Mouse (Mus musculus): ENCODE measurements around the gene Rabepk. TPM values are rescaled to one million over a fixed set of nuclear protein-coding genes. Genes with fewer than 3 reads are reported as not detected.

The Rabepk gene
- polyA plus RNA-seq, 1 experiment from 2014 or later: 43.5 TPM

DNA sequence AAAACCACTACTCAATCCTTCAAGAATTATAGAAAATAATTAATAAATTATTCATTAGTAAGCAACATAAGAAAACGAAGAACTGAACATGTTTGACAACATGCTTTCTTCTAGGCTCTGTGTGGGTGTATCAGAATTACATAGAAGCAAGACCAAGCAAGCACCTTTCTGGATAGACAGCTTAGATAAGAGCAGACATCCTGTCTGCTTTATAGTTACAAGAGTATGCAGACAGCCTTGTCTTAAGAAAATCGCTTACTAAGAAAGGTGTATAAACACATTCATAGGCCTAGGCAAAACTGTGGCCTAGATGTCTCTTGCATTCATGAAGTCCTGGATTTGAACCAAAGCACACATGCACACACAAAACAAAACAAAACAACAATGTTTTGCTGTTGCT, 54.0 kb downstream of the Rabepk start:
- 75% methylated on average over 2 of the region's 2 CpGs for WGBS
- Histone ChIP-seq H3K4me3 (ENCODE audit: low read depth, low read length) (no peak overlapping the region), H3K4me1 (replicated peaks; ENCODE audit: control insufficient read depth, insufficient read depth, low read length) (peaks cover 26% of the 10 kb centered on the region), H3K36me3 (ENCODE audit: control insufficient read depth, insufficient read depth, low read length) (no peaks in the 10 kb centered on the region; the same call in 1 of the 2 replicates), H3K27ac (ENCODE audit: low read depth, low read length) (no peak overlapping the region), H3K27me3 (replicated peaks; ENCODE audit: control insufficient read depth, insufficient read depth, low read length) (no peaks in the 10 kb centered on the region), H3K4me2 (no peak overlapping the region), H3K9ac (ENCODE audit: low read depth, low read length) (no peak overlapping the region), H3K9me3 (ENCODE audit: control insufficient read depth, low read length) (no peaks in the 10 kb centered on the region)
- ATAC-seq (replicated peaks; ENCODE audit: low FRiP score) (no peak), DNase-seq (ENCODE audit: low spot score) (no peak)

DNA sequence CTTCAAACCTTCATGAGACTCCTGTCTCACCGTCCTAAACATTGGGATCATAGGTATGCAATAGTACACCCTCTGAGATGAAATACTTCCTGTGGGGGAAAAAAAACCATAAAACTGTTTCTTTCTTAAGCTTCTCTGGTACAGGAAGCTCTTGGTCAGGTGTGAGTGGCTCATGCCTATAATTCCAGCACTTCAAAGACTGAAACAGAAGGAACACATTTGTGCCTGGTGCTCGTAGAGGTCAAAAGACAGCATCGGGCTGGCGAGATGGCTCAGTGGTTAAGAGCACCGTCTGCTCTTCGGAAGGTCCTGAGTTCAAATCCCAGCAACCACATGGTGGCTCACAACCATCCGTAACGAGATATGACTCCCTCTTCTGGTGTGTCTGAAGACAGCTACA, 55.2 kb downstream of the Rabepk start:
- WGBS: 94% methylated on average over 8 of the region's 8 CpGs
- DNase-seq (ENCODE audit: low spot score) (no peak), ATAC-seq (replicated peaks; ENCODE audit: low FRiP score) (no peak)
- H3K36me3 ChIP-seq (ENCODE audit: control insufficient read depth, insufficient read depth, low read length): no peaks in the 10 kb centered on the region; the same call in 1 of the 2 replicates
- no peak overlapping the region for H3K4me3 ChIP-seq (ENCODE audit: low read depth, low read length)
- no peaks in the 10 kb centered on the region for H3K27me3 ChIP-seq (replicated peaks; ENCODE audit: control insufficient read depth, insufficient read depth, low read length)
- H3K4me2 ChIP-seq: no peak overlapping the region
- no peak overlapping the region for H3K9ac ChIP-seq (ENCODE audit: low read depth, low read length)
- H3K4me1 ChIP-seq (replicated peaks; ENCODE audit: control insufficient read depth, insufficient read depth, low read length): peaks cover 31% of the 10 kb centered on the region
- H3K9me3 ChIP-seq (ENCODE audit: control insufficient read depth, low read length): no peaks in the 10 kb centered on the region
- H3K27ac ChIP-seq (ENCODE audit: low read depth, low read length): no peak overlapping the region

DNA sequence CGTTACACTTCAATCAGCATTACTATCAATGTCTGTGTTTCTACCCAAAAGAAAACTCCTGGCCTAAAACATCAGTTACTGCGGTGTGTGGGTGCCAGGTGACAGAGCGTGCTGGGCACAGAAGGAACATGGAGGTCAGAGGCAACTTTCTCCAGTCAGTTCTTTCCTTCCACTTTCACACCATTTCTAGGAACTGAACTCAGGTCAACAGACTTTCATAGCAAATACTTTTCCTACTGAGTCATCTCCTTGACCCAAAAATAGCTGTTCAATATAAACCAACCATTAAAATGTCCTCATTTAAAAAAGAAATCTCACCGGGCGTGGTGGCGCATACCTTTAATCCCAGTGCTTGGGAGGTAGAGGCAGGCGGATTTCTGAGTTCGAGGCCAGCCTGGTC, 57.0 kb downstream of the Rabepk start:
- Histone ChIP-seq H3K36me3 (ENCODE audit: control insufficient read depth, insufficient read depth, low read length) (no peaks in the 10 kb centered on the region; the same call in 1 of the 2 replicates), H3K4me3 (ENCODE audit: low read depth, low read length) (no peak overlapping the region), H3K9ac (ENCODE audit: low read depth, low read length) (no peak overlapping the region), H3K27ac (ENCODE audit: low read depth, low read length) (no peak overlapping the region; the same call in 1 of the 2 replicates), H3K4me2 (no peak overlapping the region), H3K9me3 (ENCODE audit: control insufficient read depth, low read length) (no peaks in the 10 kb centered on the region), H3K4me1 (replicated peaks; ENCODE audit: control insufficient read depth, insufficient read depth, low read length) (peaks cover 31% of the 10 kb centered on the region), H3K27me3 (replicated peaks; ENCODE audit: control insufficient read depth, insufficient read depth, low read length) (no peaks in the 10 kb centered on the region)
- ATAC-seq (replicated peaks; ENCODE audit: low FRiP score): no peak
- no peak for DNase-seq (ENCODE audit: low spot score)
- WGBS: 90% methylated on average over 8 of the region's 8 CpGs

- Histone ChIP-seq H3K27me3 (replicated peaks; ENCODE audit: control insufficient read depth, insufficient read depth, low read length) (no peaks in the 10 kb centered on the region), H3K9ac (ENCODE audit: low read depth, low read length) (no peak overlapping the region), H3K4me2 (no peak overlapping the region), H3K4me3 (ENCODE audit: low read depth, low read length) (no peak overlapping the region), H3K36me3 (ENCODE audit: control insufficient read depth, insufficient read depth, low read length) (no peaks in the 10 kb centered on the region; the same call in 1 of the 2 replicates), H3K27ac (ENCODE audit: low read depth, low read length) (peak overlapping the region; percentile 9), H3K9me3 (ENCODE audit: control insufficient read depth, low read length) (no peaks in the 10 kb centered on the region), H3K4me1 (replicated peaks; ENCODE audit: control insufficient read depth, insufficient read depth, low read length) (peaks cover 31% of the 10 kb centered on the region)
- ATAC-seq (replicated peaks; ENCODE audit: low FRiP score): no peak
- 73% methylated on average over 12 of the region's 12 CpGs for WGBS
- DNase-seq (ENCODE audit: low spot score): no peak
Observed at GRCm38 (mm10) chr2:34741390-34742159, 58.1 kb downstream of the Rabepk start.

- peak overlapping the region; percentile 85 for H3K27ac ChIP-seq (ENCODE audit: low read depth, low read length)
- H3K4me2 ChIP-seq: peak overlapping the region; percentile 32
- peaks cover 36% of the 10 kb centered on the region for H3K4me1 ChIP-seq (replicated peaks; ENCODE audit: control insufficient read depth, insufficient read depth, low read length)
- H3K9ac ChIP-seq (ENCODE audit: low read depth, low read length): no peak overlapping the region
- no peaks in the 10 kb centered on the region for H3K27me3 ChIP-seq (replicated peaks; ENCODE audit: control insufficient read depth, insufficient read depth, low read length)
- no peaks in the 10 kb centered on the region; the same call in 1 of the 2 replicates for H3K36me3 ChIP-seq (ENCODE audit: control insufficient read depth, insufficient read depth, low read length)
- WGBS: 73% methylated on average over 1 of the region's 1 CpGs
- DNase-seq (ENCODE audit: low spot score) (no peak), ATAC-seq (replicated peaks; ENCODE audit: low FRiP score) (peak; percentile 91)
- no peak overlapping the region for H3K4me3 ChIP-seq (ENCODE audit: low read depth, low read length)
- H3K9me3 ChIP-seq (ENCODE audit: control insufficient read depth, low read length): no peaks in the 10 kb centered on the region
Observed at GRCm38 (mm10) chr2:34739684-34740391, 59.9 kb downstream of the Rabepk start.

GRCm38 (mm10) chr2:34737911-34738310, 61.8 kb downstream of the Rabepk start:
- H3K4me2 ChIP-seq: no peak overlapping the region
- H3K9ac ChIP-seq (ENCODE audit: low read depth, low read length): no peak overlapping the region
- no peaks in the 10 kb centered on the region; the same call in 1 of the 2 replicates for H3K36me3 ChIP-seq (ENCODE audit: control insufficient read depth, insufficient read depth, low read length)
- H3K9me3 ChIP-seq (ENCODE audit: control insufficient read depth, low read length): no peaks in the 10 kb centered on the region
- DNase-seq (ENCODE audit: low spot score) (no peak), ATAC-seq (replicated peaks; ENCODE audit: low FRiP score) (no peak)
- no peak overlapping the region for H3K4me3 ChIP-seq (ENCODE audit: low read depth, low read length)
- H3K27ac ChIP-seq (ENCODE audit: low read depth, low read length): no peak overlapping the region
- no peaks in the 10 kb centered on the region for H3K27me3 ChIP-seq (replicated peaks; ENCODE audit: control insufficient read depth, insufficient read depth, low read length)
- 61% methylated on average over 1 of the region's 1 CpGs for whole genome bisulfite sequencing
- H3K4me1 ChIP-seq (replicated peaks; ENCODE audit: control insufficient read depth, insufficient read depth, low read length): peaks cover 37% of the 10 kb centered on the region

- H3K4me3 ChIP-seq (ENCODE audit: low read depth, low read length): no peak overlapping the region
- no peak overlapping the region for H3K27ac ChIP-seq (ENCODE audit: low read depth, low read length)
- WGBS: 85% methylated on average over 1 of the region's 1 CpGs
- no peaks in the 10 kb centered on the region for H3K9me3 ChIP-seq (ENCODE audit: control insufficient read depth, low read length)
- H3K9ac ChIP-seq (ENCODE audit: low read depth, low read length): no peak overlapping the region
- DNase-seq (ENCODE audit: low spot score) (no peak), ATAC-seq (replicated peaks; ENCODE audit: low FRiP score) (no peak)
- peaks cover 27% of the 10 kb centered on the region for H3K4me1 ChIP-seq (replicated peaks; ENCODE audit: control insufficient read depth, insufficient read depth, low read length)
- H3K27me3 ChIP-seq (replicated peaks; ENCODE audit: control insufficient read depth, insufficient read depth, low read length): no peaks in the 10 kb centered on the region
- no peaks in the 10 kb centered on the region for H3K36me3 ChIP-seq (ENCODE audit: control insufficient read depth, insufficient read depth, low read length)
- no peak overlapping the region for H3K4me2 ChIP-seq
Observed at GRCm38 (mm10) chr2:34736626-34737025, 63.1 kb downstream of the Rabepk start.

Measured in liver, embryonic 11.5 days (tissue).